Mouse (Mus musculus) spleen, adult 2 months (tissue): ENCODE data around the gene Ccsap.

ENCODE experiments used
- CTCF ChIP-seq: fragments of 200-500 bp; IDR thresholded peaks from 2 replicates; pipeline ENCODE4 v1.5.1; 2011; ENCODE audit warnings: mild to moderate bottlenecking, inconsistent platforms; ENCODE audit not compliant: insufficient read depth, insufficient read length, insufficient replicate concordance; ENCODE audit errors: extremely low read depth
- POLR2A ChIP-seq: fragments of 200-500 bp; IDR thresholded peaks from 2 replicates; pipeline ENCODE4 v1.6.1; 2011; ENCODE audit warnings: low read depth, low read length, inconsistent platforms

DNA sequence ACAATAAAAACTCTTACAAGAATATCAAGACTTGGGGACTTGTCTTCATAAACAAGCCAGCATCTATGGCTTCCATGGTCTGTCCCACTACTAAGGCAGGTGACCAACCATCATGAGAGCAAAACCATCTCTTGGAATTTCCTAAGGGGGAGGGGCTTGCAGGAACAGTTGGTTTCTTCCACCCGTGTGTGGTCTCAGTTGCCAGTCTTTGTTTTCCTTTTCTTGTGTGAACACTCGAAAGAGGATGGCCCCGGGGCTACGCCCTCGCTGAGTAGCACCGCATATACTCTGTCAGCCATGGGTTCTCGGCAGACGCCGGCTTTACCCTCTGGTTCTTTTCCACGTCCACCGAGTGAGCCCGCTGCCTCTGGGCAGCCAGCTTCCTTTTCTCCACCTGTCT is 17.9 kb downstream of the Ccsap start:
- no peak for TF ChIP-seq POLR2A
- no peak for TF ChIP-seq CTCF
